In the genomic region with DNA sequence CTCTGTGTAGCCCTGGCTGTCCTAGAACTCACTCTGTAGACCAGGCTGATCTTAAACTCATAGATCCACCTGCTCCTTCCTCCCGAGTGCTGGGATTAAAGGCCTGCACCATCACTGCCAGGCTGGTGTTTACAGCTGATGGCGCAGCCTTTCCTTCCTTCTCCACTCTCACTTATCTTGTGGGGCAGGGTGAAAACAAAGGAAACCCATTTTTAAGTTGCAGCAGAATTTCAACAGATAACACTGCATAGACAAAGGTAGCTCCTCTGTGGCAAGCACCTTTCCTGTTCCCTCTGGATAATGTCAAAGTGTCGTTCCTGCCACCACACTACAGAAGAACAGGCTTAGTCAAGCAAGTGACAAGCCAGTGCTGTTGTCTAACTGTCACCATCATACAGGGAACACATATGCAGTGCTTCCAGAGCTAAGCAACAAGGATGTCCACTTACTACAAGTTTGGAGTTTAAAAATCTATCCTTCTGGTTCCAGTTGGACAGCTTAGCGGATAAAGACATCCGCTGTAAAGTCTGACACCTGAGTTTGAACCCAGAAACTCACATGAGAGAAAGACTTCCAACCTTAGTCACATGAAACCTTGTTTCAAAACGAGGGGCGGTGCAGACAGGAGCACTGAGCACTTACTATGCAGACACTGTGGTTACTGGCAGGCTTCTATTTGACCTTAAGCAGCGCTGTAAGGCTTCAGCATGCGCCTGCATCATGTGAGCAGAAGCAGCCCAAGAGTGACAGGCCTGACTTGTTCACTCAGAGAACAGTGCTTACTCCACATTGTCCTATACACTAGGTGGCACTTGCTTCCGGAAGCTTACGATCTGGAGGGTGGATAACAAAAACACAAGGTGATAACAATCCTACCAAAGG, we compare ENCODE assay signal across 13 mouse cellular contexts. TPM values are rescaled to one million over a fixed set of nuclear protein-coding genes. Genes with fewer than 3 reads are reported as not detected.
DNase-seq lines count a peak whose midpoint lies in the region; ATAC-seq and TF ChIP-seq lines count a peak whose summit lies in the region.
"Had no signal": no experiment of that assay in that cellular context is flagged by ENCODE, and none has a peak within 500 bp of the region (broad histone marks: within the 10 kb centered on the region; RNA-seq: fewer than 3 reads in every experiment).

No protein-coding gene starts in this region.

- WGBS in heart, embryonic 14.5 days = 34% methylated on average over 11 of the region's 11 CpGs
- WGBS in heart, postnatal 0 days = 38% methylated on average over 11 of the region's 11 CpGs
- 56% methylated on average over 11 of the region's 11 CpGs for WGBS in liver, embryonic 13.5 days (ENCODE audit: insufficient replicate concordance)

- no peaks in the 10 kb centered on the region for H3K9me3 ChIP-seq in heart, embryonic 14.5 days (ENCODE audit: control insufficient read depth, low read length)
- H3K9me3 ChIP-seq in heart, postnatal 0 days (replicated peaks; ENCODE audit: control insufficient read depth, low read length) = no peaks in the 10 kb centered on the region
- H3K9me3 ChIP-seq in liver, embryonic 13.5 days (replicated peaks) = no peaks in the 10 kb centered on the region
- H3K9me3 ChIP-seq: hindbrain, embryonic 10.5 days; midbrain, embryonic 13.5 days had no signal

- H3K4me2 ChIP-seq in heart, embryonic 14.5 days (ENCODE audit: low read length) = no peak overlapping the region
- H3K4me2 ChIP-seq in heart, postnatal 0 days (ENCODE audit: low read depth, low read length) = no peak overlapping the region
- H3K4me2 ChIP-seq in liver, embryonic 13.5 days = no peak overlapping the region
- H3K4me2 ChIP-seq: midbrain, embryonic 13.5 days had no signal

- no peak overlapping the region for H3K4me3 ChIP-seq in heart, embryonic 14.5 days (ENCODE audit: control insufficient read depth in 1 of 2, insufficient read depth in 1 of 2, low read depth in 1 of 2, low read length in 2 of 2)
- H3K4me3 ChIP-seq in heart, postnatal 0 days (ENCODE audit: low read depth, low read length) = no peak overlapping the region
- H3K4me3 ChIP-seq in liver, embryonic 13.5 days (replicated peaks) = no peak overlapping the region
- H3K4me3 ChIP-seq: hindbrain, embryonic 10.5 days; left cerebral cortex, adult 2 months; midbrain, embryonic 13.5 days had no signal

- H3K9ac ChIP-seq in heart, embryonic 14.5 days (ENCODE audit: low read length) = no peak overlapping the region
- H3K9ac ChIP-seq in heart, postnatal 0 days (replicated peaks; ENCODE audit: low read depth, low read length) = no peak overlapping the region
- 0 out of 2 replicates have a peak overlapping the region, but pooled peaks have one; percentile 7 for H3K9ac ChIP-seq in liver, embryonic 13.5 days
- H3K9ac ChIP-seq: liver, embryonic 14.5 days; midbrain, embryonic 13.5 days had no signal

- peak overlapping the region; percentile 78 to 79 for H3K27ac ChIP-seq in heart, embryonic 14.5 days (replicated peaks in 1 of 2; ENCODE audit: control insufficient read depth in 1 of 2, insufficient read depth in 1 of 2, low read depth in 2 of 2, low read length in 2 of 2)
- H3K27ac ChIP-seq in heart, postnatal 0 days (ENCODE audit: low read depth) = peak overlapping the region; percentile 49
- H3K27ac ChIP-seq in liver, embryonic 13.5 days = peak overlapping the region; percentile 45
- H3K27ac ChIP-seq: hindbrain, embryonic 10.5 days; left cerebral cortex, adult 2 months; liver, embryonic 14.5 days; midbrain, embryonic 13.5 days had no signal

- no peak for DNase-seq in heart, postnatal 25 days (ENCODE audit: low spot score)
- peak; percentile 42 for DNase-seq in 416B (ENCODE audit: low read depth)
- peak; percentile 40 for DNase-seq in heart, postnatal 0 days (ENCODE audit: low spot score)
- DNase-seq in liver, embryonic 13.5 days = no peak
- DNase-seq in left cerebral cortex, adult 9 months (ENCODE audit: low spot score in 2 of 2) = no peak
- no peak for DNase-seq in right cerebral cortex, postnatal 10 days (ENCODE audit: low spot score in 2 of 2)
- DNase-seq in layer of hippocampus, postnatal 14 days (ENCODE audit: low spot score in 2 of 2) = no peak
- DNase-seq: cerebellum, postnatal 25 days had no signal

- TF ChIP-seq EP300 in heart, postnatal 0 days (IDR thresholded peaks at IDR 0.05; ENCODE audit: low read depth) = no peak

- peak; percentile 55; the same call in 1 of the 2 replicates for ATAC-seq in heart, embryonic 14.5 days (ENCODE audit: insufficient number of reproducible peaks, insufficient read depth, low FRiP score, low read depth)
- peak; percentile 69 for ATAC-seq in heart, postnatal 0 days (ENCODE audit: insufficient read depth, low read depth)
- ATAC-seq in liver, embryonic 13.5 days (ENCODE audit: low read depth) = peak; percentile 31; the same call in 1 of the 2 replicates
- ATAC-seq: midbrain, embryonic 13.5 days had no signal

- no peaks in the 10 kb centered on the region for H3K27me3 ChIP-seq in heart, embryonic 14.5 days (ENCODE audit: control insufficient read depth, insufficient read depth, low read length)
- H3K27me3 ChIP-seq in heart, postnatal 0 days (ENCODE audit: control insufficient read depth, insufficient read depth, low read length) = no peaks in the 10 kb centered on the region
- H3K27me3 ChIP-seq in liver, embryonic 13.5 days = no peaks in the 10 kb centered on the region
- H3K27me3 ChIP-seq: midbrain, embryonic 13.5 days had no signal

- H3K36me3 ChIP-seq in heart, embryonic 14.5 days (ENCODE audit: control insufficient read depth, insufficient read depth, low read length) = peaks cover 32% of the 10 kb centered on the region
- H3K36me3 ChIP-seq in heart, postnatal 0 days (replicated peaks; ENCODE audit: control insufficient read depth, insufficient read depth, low read length) = peaks cover 26% of the 10 kb centered on the region
- peaks cover 39% of the 10 kb centered on the region for H3K36me3 ChIP-seq in liver, embryonic 13.5 days

- intact Hi-C loops in heart, postnatal 25 days (cut with DNase I) = no loop called here

- TF ChIP-seq CTCF in heart, postnatal 0 days (IDR thresholded peaks at IDR 0.05; ENCODE audit: low read depth) = no peak

- peaks cover 7 to 33% of the 10 kb centered on the region in 2 experiments for H3K4me1 ChIP-seq in heart, embryonic 14.5 days (ENCODE audit: control insufficient read depth in 2 of 2, insufficient read depth in 2 of 2, low read length in 2 of 2)
- H3K4me1 ChIP-seq in heart, postnatal 0 days (ENCODE audit: control insufficient read depth, insufficient read depth) = 0 out of 2 replicates have a peak, but pooled peaks cover 6% of the 10 kb centered on the region
- peaks cover 48% of the 10 kb centered on the region for H3K4me1 ChIP-seq in liver, embryonic 13.5 days (replicated peaks)
- H3K4me1 ChIP-seq: hindbrain, embryonic 10.5 days; midbrain, embryonic 13.5 days had no signal

RNA-seq across cellular contexts. Expression of gene Stx12, which starts 10.6 kb away (rescaled TPM):
- polyA plus RNA-seq in heart, embryonic 14.5 days (2014; fragmentation: Nextera tagmentation; extraction: Ambion mirVana) = 60.2 and 64.0 TPM in 2 replicates
- 10 to 100 TPM; 31.5 to 35.0 TPM for total RNA-seq in heart, postnatal 25 days (2021)
- total RNA-seq in heart, postnatal 0 days (2014; rRNA removed; ENCODE audit: low replicate concordance) = 59.7 and 65.9 TPM in 2 replicates
- 46.3 and 48.5 TPM in 2 replicates for polyA plus RNA-seq in heart, postnatal 0 days (2015; fragmentation: Nextera tagmentation; extraction: Ambion mirVana)
- polyA plus RNA-seq in liver, embryonic 13.5 days (2015; fragmentation: Nextera tagmentation; extraction: Ambion mirVana) = 17.6 and 20.5 TPM in 2 replicates
- total RNA-seq in layer of hippocampus, postnatal 14 days (2021) = 100 to 1,000 TPM; 104 to 105 TPM

RNA-seq across cellular contexts. Expression of gene Ppp1r8, which starts 30.8 kb away (rescaled TPM):
- 31.9 and 33.1 TPM in 2 replicates for polyA plus RNA-seq in heart, embryonic 14.5 days (2014; fragmentation: Nextera tagmentation; extraction: Ambion mirVana)
- 10 to 100 TPM; 16.8 to 20.7 TPM for total RNA-seq in heart, postnatal 25 days (2021)
- total RNA-seq in heart, postnatal 0 days (2014; rRNA removed; ENCODE audit: low replicate concordance) = 36.6 and 46.2 TPM in 2 replicates
- 17.2 and 17.3 TPM in 2 replicates for polyA plus RNA-seq in heart, postnatal 0 days (2015; fragmentation: Nextera tagmentation; extraction: Ambion mirVana)
- polyA plus RNA-seq in liver, embryonic 13.5 days (2015; fragmentation: Nextera tagmentation; extraction: Ambion mirVana) = 29.9 and 32.1 TPM in 2 replicates
- total RNA-seq in layer of hippocampus, postnatal 14 days (2021) = 10 to 100 TPM; 44.1 to 44.9 TPM

RNA-seq across cellular contexts. Expression of gene Fam76a, which starts 48.6 kb away (rescaled TPM):
- 40.9 and 44.9 TPM in 2 replicates for polyA plus RNA-seq in heart, embryonic 14.5 days (2014; fragmentation: Nextera tagmentation; extraction: Ambion mirVana)
- 10 to 100 TPM; 32.0 to 42.2 TPM for total RNA-seq in heart, postnatal 25 days (2021)
- total RNA-seq in heart, postnatal 0 days (2014; rRNA removed; ENCODE audit: low replicate concordance) = 19.7 and 20.7 TPM in 2 replicates
- polyA plus RNA-seq in heart, postnatal 0 days (2015; fragmentation: Nextera tagmentation; extraction: Ambion mirVana) = 39.6 and 44.4 TPM in 2 replicates
- 25.1 and 25.9 TPM in 2 replicates for polyA plus RNA-seq in liver, embryonic 13.5 days (2015; fragmentation: Nextera tagmentation; extraction: Ambion mirVana)
- total RNA-seq in layer of hippocampus, postnatal 14 days (2021) = 10 to 100 TPM; 32.4 to 34.6 TPM

Comparison
In these comparisons a context has a peak if more than half of its experiments do, and no peak if none do; other contexts are left out.
1. DNase-seq: peak in 416B (single experiment) and heart, postnatal 0 days (single experiment); none in heart, postnatal 25 days (single experiment), liver, embryonic 13.5 days (single experiment), left cerebral cortex, adult 9 months (0 of 2), right cerebral cortex, postnatal 10 days (0 of 2) and layer of hippocampus, postnatal 14 days (0 of 2).
2. Peak in every context shown above with its lines, with median percentiles within 50 percentile points of each other: ATAC-seq and H3K27ac ChIP-seq.